Mouse (Mus musculus): ENCODE measurements around the gene Cdiptos. TPM values are rescaled to one million over a fixed set of nuclear protein-coding genes. Genes with fewer than 3 reads are reported as not detected.
A peak's percentile ranks its signal among the peaks of the same experiment; 100 is the strongest.

Cdiptos gene
- polyA plus RNA-seq, 1 experiment from 2014 or later: 1.1 TPM

DNA sequence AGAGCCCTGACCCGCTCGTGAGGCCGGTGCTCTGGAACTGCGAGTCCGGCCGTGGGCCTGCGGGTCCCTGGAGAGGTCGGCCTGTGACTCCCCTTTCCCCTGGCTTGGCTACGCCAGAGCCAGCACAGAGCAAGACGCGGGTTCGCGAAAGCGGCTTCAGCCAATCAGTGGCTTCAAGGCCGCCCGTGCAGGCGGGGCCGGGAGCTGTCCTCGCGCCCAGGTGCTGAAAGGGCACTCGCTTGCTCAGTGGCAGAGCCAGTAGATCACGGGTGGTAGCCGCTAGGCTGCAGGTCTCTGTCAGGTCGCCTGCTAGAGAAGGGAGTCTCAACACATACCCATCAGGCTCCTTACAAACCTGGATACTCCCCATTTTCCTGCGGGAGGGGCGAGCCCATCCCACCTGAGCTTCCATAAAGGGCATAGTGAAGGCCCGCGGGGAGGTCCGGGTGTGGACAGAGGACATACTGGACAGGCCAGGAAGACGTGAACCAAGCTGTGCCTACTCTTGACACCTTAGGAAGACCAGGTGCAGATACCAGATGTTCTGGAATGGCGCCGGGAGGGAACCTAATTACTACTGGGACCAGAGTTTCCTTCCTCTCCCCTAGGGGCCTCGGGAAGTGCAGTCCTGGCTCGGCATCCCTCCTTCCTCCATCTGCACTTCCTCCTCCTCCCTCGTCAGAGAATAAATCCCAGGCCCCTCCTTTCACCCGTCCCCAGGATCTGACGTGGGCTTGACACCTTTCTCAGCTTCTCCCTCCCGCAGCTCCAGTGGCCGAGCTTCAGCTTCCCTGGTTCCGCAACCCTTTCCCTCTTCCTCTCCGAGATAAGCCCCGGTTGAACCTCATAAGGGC is 25.9 kb downstream of the Cdiptos start, which contains the start of gene Sez6l2:
Sez6l2 (plus strand) TSS at position 771 of the 854 bp plus-strand sequence.
- no peak within 1 kb of the TSS for H3K27ac ChIP-seq
- peaks cover 3% of the 10 kb centered on the region; the same call in 1 of the 2 replicates for H3K36me3 ChIP-seq
- peak; percentile 74 for ATAC-seq (ENCODE audit: insufficient number of reproducible peaks, insufficient read depth, low FRiP score, low TSS enrichment, low read depth)
- WGBS: under 1% methylated on average over 42 of the region's 42 CpGs
- peaks cover 59% of the 10 kb centered on the region for H3K27me3 ChIP-seq
- peak within 1 kb of the TSS; percentile 51 for H3K4me3 ChIP-seq (replicated peaks)
- peaks cover 21% of the 10 kb centered on the region for H3K4me1 ChIP-seq (replicated peaks)
- H3K9ac ChIP-seq (replicated peaks): 0 out of 2 replicates have a peak within 1 kb of the TSS, but pooled peaks have one; percentile 37
- H3K4me2 ChIP-seq: peak within 1 kb of the TSS; percentile 100
- H3K9me3 ChIP-seq: no peaks in the 10 kb centered on the region

DNA sequence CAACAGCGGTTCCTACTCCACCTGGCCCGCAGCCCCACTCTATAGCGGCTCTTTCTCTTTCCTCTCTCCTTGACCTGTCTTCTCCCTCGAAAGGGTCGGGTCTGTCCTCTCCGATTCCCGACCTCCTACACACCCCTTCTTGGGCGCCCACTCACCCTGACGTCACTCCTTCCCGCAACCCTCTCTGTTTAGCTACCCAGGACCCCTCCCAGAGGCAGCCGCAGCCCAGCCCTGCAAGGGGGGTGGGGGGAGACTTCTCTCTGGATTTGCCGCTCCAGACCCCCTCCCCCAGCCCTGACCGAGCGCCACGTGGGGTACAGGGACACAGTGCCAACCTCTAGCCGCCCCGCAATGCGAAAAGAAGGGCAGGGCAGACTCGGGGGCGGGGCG is 26.5 kb downstream of the Cdiptos start, which contains the start of gene Asphd1:
Asphd1 (minus strand) TSS at position 180 of the 390 bp plus-strand sequence.
- Histone ChIP-seq H3K9me3 (no peaks in the 10 kb centered on the region), H3K9ac (replicated peaks) (0 out of 2 replicates have a peak within 1 kb of the TSS, but pooled peaks have one; percentile 37), H3K27me3 (peaks cover 59% of the 10 kb centered on the region), H3K27ac (no peak within 1 kb of the TSS), H3K4me3 (replicated peaks) (peak within 1 kb of the TSS; percentile 51), H3K4me2 (peak within 1 kb of the TSS; percentile 100), H3K4me1 (replicated peaks) (peaks cover 21% of the 10 kb centered on the region), H3K36me3 (peaks cover 8% of the 10 kb centered on the region)
- peak; percentile 45 for ATAC-seq (ENCODE audit: insufficient number of reproducible peaks, insufficient read depth, low FRiP score, low TSS enrichment, low read depth)
- WGBS: 0% methylated on average over 21 of the region's 21 CpGs

DNA sequence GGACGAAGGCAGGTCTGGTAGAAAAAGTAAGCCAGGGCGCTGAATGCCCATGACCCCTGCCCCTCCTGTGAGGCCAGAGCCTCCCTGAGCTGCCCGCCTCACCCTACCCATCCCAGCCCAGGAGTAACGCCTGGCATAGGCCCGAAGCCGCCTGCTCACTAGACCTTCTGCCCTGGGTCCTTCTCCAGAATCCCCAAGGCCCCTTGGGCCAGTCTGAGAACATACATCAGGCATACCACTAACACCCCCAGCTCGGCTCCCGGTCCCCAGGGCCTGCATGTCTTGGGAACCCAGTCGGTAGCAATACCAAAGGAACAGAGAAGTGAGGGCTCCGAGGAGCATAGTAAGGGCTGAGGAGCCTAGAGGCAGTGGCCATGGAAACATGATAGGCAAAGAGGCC is 27.3 kb downstream of the Cdiptos start:
- H3K9me3 ChIP-seq: no peaks in the 10 kb centered on the region
- peaks cover 56% of the 10 kb centered on the region for H3K27me3 ChIP-seq
- 78% methylated on average over 10 of the region's 10 CpGs for WGBS
- no peak for ATAC-seq (ENCODE audit: insufficient number of reproducible peaks, insufficient read depth, low FRiP score, low TSS enrichment, low read depth)
- no peak overlapping the region for H3K9ac ChIP-seq (replicated peaks)
- H3K4me3 ChIP-seq (replicated peaks): no peak overlapping the region
- H3K4me2 ChIP-seq: no peak overlapping the region
- H3K4me1 ChIP-seq (replicated peaks): peaks cover 21% of the 10 kb centered on the region
- no peak overlapping the region for H3K27ac ChIP-seq
- peaks cover 16% of the 10 kb centered on the region for H3K36me3 ChIP-seq

DNA sequence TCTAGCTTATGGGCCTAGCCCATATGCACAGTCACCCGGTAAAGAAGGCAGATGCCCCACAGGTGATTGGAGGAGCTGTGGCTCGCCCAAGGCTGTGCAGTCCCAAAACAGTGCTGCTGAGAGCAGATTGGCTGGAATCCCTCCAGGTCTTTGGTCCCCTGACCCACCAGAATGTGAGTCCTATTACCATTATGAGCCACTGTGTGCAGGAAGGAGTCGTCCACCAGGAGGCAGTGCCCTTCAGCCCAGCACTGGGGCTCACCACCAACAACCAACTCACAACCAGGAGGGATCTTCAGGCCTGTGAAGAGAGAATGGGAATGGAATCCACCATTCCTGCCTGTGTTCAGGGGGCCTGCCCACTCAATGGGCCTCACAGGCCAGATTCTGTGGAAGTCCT is 29.4 kb downstream of the Cdiptos start:
- ATAC-seq (ENCODE audit: insufficient number of reproducible peaks, insufficient read depth, low FRiP score, low TSS enrichment, low read depth): no peak
- peaks cover 13% of the 10 kb centered on the region for H3K4me1 ChIP-seq (replicated peaks)
- no peak overlapping the region for H3K4me3 ChIP-seq (replicated peaks)
- H3K36me3 ChIP-seq: peaks cover 36% of the 10 kb centered on the region
- peaks cover 35% of the 10 kb centered on the region for H3K27me3 ChIP-seq
- 36% methylated on average over 3 of the region's 3 CpGs for WGBS
- no peak overlapping the region for H3K9ac ChIP-seq (replicated peaks)
- H3K27ac ChIP-seq: no peak overlapping the region
- no peak overlapping the region for H3K4me2 ChIP-seq
- H3K9me3 ChIP-seq: no peaks in the 10 kb centered on the region

DNA sequence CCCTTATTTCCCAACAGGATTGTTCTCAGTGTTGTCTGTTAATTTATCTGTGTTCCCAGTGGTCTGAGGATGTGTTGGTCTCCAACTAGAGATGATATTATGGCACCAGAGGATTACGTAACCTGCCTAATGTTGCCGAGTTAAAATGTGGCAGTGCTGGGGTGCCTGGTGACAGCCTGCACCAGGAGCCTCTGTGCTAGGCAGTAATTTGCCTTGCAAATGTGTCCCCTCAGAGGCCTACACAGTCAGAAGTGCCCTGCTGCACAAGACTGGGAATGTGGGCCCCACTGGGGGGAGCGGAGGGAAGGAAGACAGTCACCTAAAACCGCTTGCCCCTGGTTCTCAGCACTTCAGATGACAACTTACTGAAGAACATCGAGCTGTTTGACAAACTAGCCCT is 34.1 kb downstream of the Cdiptos start:
- Histone ChIP-seq H3K9ac (replicated peaks) (no peak overlapping the region), H3K4me3 (replicated peaks) (no peak overlapping the region), H3K36me3 (peaks cover 49% of the 10 kb centered on the region), H3K9me3 (peaks cover 5% of the 10 kb centered on the region; the same call in 1 of the 2 replicates), H3K4me1 (replicated peaks) (no peaks in the 10 kb centered on the region), H3K4me2 (no peak overlapping the region), H3K27ac (no peak overlapping the region), H3K27me3 (no peaks in the 10 kb centered on the region)
- ATAC-seq (ENCODE audit: insufficient number of reproducible peaks, insufficient read depth, low FRiP score, low TSS enrichment, low read depth): no peak
- 80% methylated on average over 5 of the region's 5 CpGs for WGBS

DNA sequence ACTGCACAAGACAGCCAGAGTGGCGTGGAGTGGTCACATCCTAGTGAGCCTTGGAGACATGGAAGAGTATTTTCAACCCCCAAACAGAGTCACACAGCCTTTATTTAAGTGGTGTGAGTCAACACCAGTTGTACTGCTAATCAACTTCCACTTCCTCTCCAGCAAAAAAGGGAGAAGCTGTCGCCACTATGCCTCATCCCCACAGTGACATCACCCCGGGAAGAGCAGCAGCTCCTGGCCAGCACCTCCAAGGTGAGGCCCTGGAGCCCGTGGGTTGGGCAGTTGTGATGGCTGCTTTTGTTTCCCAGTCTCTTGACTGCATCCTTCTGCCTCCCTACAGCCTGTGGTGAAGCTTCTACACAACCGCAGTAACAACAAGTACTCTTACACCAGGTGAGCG is 34.7 kb downstream of the Cdiptos start:
- Histone ChIP-seq H3K4me3 (replicated peaks) (no peak overlapping the region), H3K36me3 (peaks cover 55% of the 10 kb centered on the region), H3K27ac (no peak overlapping the region), H3K27me3 (no peaks in the 10 kb centered on the region), H3K4me2 (no peak overlapping the region), H3K4me1 (replicated peaks) (no peaks in the 10 kb centered on the region), H3K9me3 (peaks cover 5% of the 10 kb centered on the region; the same call in 1 of the 2 replicates), H3K9ac (replicated peaks) (no peak overlapping the region)
- ATAC-seq (ENCODE audit: insufficient number of reproducible peaks, insufficient read depth, low FRiP score, low TSS enrichment, low read depth): no peak
- 49% methylated on average over 6 of the region's 6 CpGs for WGBS

DNA sequence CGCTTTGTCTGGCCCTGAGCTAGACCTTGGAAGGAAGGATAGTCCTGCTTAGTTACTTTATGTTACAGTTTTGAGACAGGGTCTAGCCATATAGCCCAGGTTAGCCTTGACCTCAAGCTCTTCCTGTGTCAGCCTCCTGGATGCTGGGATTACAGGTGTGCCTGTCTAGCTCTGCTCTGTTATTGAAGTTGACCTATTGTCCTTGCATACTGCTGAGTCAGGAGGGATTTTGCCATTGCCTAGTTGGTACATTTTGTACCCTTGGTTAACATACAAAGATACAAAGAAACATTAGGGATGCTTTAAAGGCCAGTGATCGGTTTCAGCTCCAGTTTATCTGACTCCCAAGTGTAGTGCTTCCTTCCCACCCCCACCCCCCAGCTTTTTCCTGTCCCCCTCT is 43.2 kb downstream of the Cdiptos start:
- H3K9me3 ChIP-seq: peaks cover 3% of the 10 kb centered on the region; the same call in 1 of the 2 replicates
- peaks cover 9% of the 10 kb centered on the region for H3K4me1 ChIP-seq (replicated peaks)
- H3K27me3 ChIP-seq: no peaks in the 10 kb centered on the region
- WGBS: 84% methylated on average over 2 of the region's 2 CpGs
- no peak overlapping the region for H3K4me3 ChIP-seq (replicated peaks)
- H3K4me2 ChIP-seq: no peak overlapping the region
- peaks cover 54% of the 10 kb centered on the region for H3K36me3 ChIP-seq
- no peak overlapping the region for H3K9ac ChIP-seq (replicated peaks)
- no peak for ATAC-seq (ENCODE audit: insufficient number of reproducible peaks, insufficient read depth, low FRiP score, low TSS enrichment, low read depth)
- H3K27ac ChIP-seq: no peak overlapping the region

DNA sequence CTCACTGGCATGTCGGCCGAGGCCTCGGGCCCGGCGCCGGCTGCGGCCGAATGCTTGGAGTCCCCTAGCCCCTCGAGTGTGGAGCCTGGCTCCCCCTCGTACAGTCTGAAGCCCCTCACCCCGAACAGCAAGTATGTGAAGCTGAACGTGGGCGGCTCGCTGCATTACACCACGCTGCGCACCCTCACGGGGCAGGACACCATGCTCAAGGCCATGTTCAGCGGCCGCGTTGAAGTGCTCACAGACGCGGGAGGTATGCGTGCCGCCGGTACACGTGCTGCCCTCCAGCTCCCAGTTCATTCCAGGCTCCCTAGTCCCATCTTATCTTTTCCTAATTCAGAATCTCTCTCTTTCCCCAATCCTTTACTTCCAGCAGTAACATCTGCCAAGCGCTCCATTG is 46.9 kb downstream of the Cdiptos start:
- H3K36me3 ChIP-seq: peaks cover 32% of the 10 kb centered on the region
- H3K9ac ChIP-seq (replicated peaks): peak overlapping the region; percentile 81
- under 1% methylated on average over 27 of the region's 27 CpGs for WGBS
- H3K9me3 ChIP-seq: no peaks in the 10 kb centered on the region
- H3K27me3 ChIP-seq: no peaks in the 10 kb centered on the region
- H3K4me1 ChIP-seq (replicated peaks): peaks cover 9% of the 10 kb centered on the region
- H3K4me2 ChIP-seq: peak overlapping the region; percentile 90
- peak overlapping the region; percentile 83 for H3K27ac ChIP-seq
- peak; percentile 71 for ATAC-seq (ENCODE audit: insufficient number of reproducible peaks, insufficient read depth, low FRiP score, low TSS enrichment, low read depth)
- peak overlapping the region; percentile 84 for H3K4me3 ChIP-seq (replicated peaks)

DNA sequence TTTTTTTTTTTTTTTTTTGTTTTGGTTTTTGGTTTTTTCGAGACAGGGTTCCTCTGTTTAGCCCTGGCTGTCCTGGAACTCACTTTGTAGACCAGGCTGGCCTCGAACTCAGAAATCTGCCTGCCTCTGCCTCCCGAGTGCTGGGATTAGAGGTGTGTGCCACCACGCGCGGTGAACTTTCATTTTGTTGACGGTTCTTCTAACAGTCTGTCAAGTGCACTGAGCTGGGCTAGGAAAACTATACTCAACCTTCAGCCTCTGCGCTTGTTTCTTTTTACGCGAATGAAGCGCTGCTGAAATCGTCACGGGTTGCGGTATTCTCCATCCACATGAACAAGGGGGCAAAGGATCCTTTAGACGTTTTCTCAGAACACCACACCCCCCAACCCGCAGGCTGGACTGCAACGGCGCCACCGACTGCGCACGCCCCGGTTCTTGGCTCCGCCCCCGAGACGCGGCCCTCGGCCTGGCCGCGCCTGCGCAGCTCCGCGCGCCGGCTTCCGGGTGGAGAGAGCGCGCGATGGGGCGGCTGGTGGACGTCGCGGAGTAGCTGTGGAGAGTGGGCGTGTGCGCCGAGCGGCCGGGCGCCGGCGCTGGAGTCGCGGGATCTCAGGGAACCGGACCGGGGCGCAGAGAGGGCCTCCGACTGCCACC is 47.4 kb downstream of the Cdiptos start, which contains the start of gene Kctd13:
Kctd13 (plus strand) TSS at position 496 of the 654 bp plus-strand sequence.
- Histone ChIP-seq H3K4me2 (peak within 1 kb of the TSS; percentile 90), H3K4me1 (replicated peaks) (peaks cover 9% of the 10 kb centered on the region), H3K36me3 (peaks cover 28% of the 10 kb centered on the region), H3K4me3 (replicated peaks) (peak within 1 kb of the TSS; percentile 84), H3K27me3 (no peaks in the 10 kb centered on the region), H3K27ac (peak within 1 kb of the TSS; percentile 83), H3K9me3 (no peaks in the 10 kb centered on the region), H3K9ac (replicated peaks) (peak within 1 kb of the TSS; percentile 81)
- WGBS: 5% methylated on average over 56 of the region's 56 CpGs
- peak; percentile 93 for ATAC-seq (ENCODE audit: insufficient number of reproducible peaks, insufficient read depth, low FRiP score, low TSS enrichment, low read depth)

DNA sequence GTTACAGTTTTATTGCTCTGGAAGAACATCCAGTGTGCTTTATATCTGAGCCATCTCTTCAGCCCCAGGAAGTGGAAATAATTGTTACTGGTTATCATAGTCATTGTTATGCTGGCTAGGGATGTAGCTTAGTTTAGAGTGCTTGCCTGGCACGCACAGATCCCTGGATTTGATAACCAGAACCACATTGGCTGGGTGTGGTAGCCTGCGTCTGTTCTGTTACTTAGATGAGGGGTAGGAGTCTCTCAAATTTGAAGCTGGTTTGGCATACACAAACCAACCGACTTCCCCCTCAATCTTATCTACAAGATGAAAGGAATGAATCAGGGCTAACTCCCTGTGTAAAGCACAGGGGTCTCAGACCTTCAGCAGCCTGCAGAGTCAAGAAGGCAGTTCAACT is 49.6 kb downstream of the Cdiptos start:
- Histone ChIP-seq H3K9me3 (no peaks in the 10 kb centered on the region), H3K27ac (no peak overlapping the region), H3K27me3 (no peaks in the 10 kb centered on the region), H3K4me3 (replicated peaks) (no peak overlapping the region), H3K36me3 (peaks cover 8% of the 10 kb centered on the region), H3K9ac (replicated peaks) (no peak overlapping the region), H3K4me2 (no peak overlapping the region), H3K4me1 (replicated peaks) (peaks cover 9% of the 10 kb centered on the region)
- WGBS: 17% methylated on average over 3 of the region's 3 CpGs
- no peak for ATAC-seq (ENCODE audit: insufficient number of reproducible peaks, insufficient read depth, low FRiP score, low TSS enrichment, low read depth)

DNA sequence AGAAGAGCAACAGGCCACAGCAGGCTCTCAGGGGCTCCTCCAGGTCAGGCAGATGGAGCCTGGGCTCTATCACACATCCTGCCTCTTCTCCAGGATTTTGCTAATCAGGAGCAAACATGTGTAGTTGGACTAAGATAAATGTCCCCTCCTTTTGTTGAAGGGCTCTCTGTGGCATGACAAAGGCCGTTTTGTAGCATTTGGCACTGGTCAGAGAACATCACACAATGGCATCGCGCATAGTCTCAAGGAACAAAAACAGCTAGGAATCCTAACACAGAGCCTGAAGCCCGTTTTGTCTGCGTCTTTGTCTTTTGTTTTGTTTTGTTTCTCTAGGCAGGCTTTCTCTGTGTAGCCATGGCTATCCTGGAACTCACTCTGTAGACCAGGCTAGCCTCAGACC is 51.9 kb downstream of the Cdiptos start:
- H3K27me3 ChIP-seq: no peaks in the 10 kb centered on the region
- ATAC-seq (ENCODE audit: insufficient number of reproducible peaks, insufficient read depth, low FRiP score, low TSS enrichment, low read depth): no peak
- no peak overlapping the region for H3K9ac ChIP-seq (replicated peaks)
- no peak overlapping the region for H3K27ac ChIP-seq
- no peaks in the 10 kb centered on the region for H3K9me3 ChIP-seq
- WGBS: 75% methylated on average over 5 of the region's 5 CpGs
- H3K4me1 ChIP-seq (replicated peaks): no peaks in the 10 kb centered on the region
- no peak overlapping the region for H3K4me2 ChIP-seq
- H3K4me3 ChIP-seq (replicated peaks): no peak overlapping the region
- H3K36me3 ChIP-seq: no peaks in the 10 kb centered on the region

Data from limb, embryonic 12.5 days (tissue).